Mouse (Mus musculus) neural tube, embryonic 10.5 days (tissue): ENCODE data around the gene Cog5.

Experiments used
- DNase-seq: peaks from one replicate; pipeline ENCODE4 v3.0.0-alpha.2; 2017; ENCODE audit warnings: low spot score; ENCODE audit errors: extremely low spot score

The Cog5 gene

GRCm38 (mm10) chr12:31819096-31819495 lies 164.4 kb downstream of the Cog5 start:
- no peak for DNase-seq

- no peak for DNase-seq
Measured at GRCm38 (mm10) chr12:31819520-31819919, 164.9 kb downstream of the Cog5 start.

- no peak for DNase-seq
Measured at GRCm38 (mm10) chr12:31823671-31824070, 169.0 kb downstream of the Cog5 start.

GRCm38 (mm10) chr12:31824831-31825230 lies 170.2 kb downstream of the Cog5 start:
- no peak for DNase-seq

- DNase-seq: no peak
Measured at GRCm38 (mm10) chr12:31825821-31826220, 171.2 kb downstream of the Cog5 start.

- DNase-seq: no peak
Measured at GRCm38 (mm10) chr12:31826476-31826875, 171.8 kb downstream of the Cog5 start.

GRCm38 (mm10) chr12:31835480-31835879 lies 180.8 kb downstream of the Cog5 start:
- DNase-seq: no peak

GRCm38 (mm10) chr12:31836211-31836610 lies 181.5 kb downstream of the Cog5 start:
- no peak for DNase-seq

- DNase-seq: no peak
Measured at GRCm38 (mm10) chr12:31838521-31838920, 183.9 kb downstream of the Cog5 start.

- DNase-seq: no peak
Measured at GRCm38 (mm10) chr12:31839249-31839648, 184.6 kb downstream of the Cog5 start.

- no peak for DNase-seq
Measured at GRCm38 (mm10) chr12:31846077-31846476, 191.4 kb downstream of the Cog5 start.

GRCm38 (mm10) chr12:31848630-31849415 lies 194.2 kb downstream of the Cog5 start:
- DNase-seq: no peak

GRCm38 (mm10) chr12:31849601-31850000 lies 194.9 kb downstream of the Cog5 start:
- DNase-seq: no peak

GRCm38 (mm10) chr12:31854039-31854438 lies 199.4 kb downstream of the Cog5 start:
- DNase-seq: no peak

- no peak for DNase-seq
Measured at GRCm38 (mm10) chr12:31854817-31855216, 200.1 kb downstream of the Cog5 start.

- no peak for DNase-seq
Measured at GRCm38 (mm10) chr12:31857784-31858183, 203.1 kb downstream of the Cog5 start.

GRCm38 (mm10) chr12:31862668-31863538 lies 208.2 kb downstream of the Cog5 start:
- no peak for DNase-seq

- DNase-seq: no peak
Measured at GRCm38 (mm10) chr12:31876775-31877174, 222.1 kb downstream of the Cog5 start.

GRCm38 (mm10) chr12:31882736-31883135 lies 228.1 kb downstream of the Cog5 start:
- no peak for DNase-seq

- no peak for DNase-seq
Measured at GRCm38 (mm10) chr12:31884365-31884764, 229.7 kb downstream of the Cog5 start.

- DNase-seq: no peak
Measured at GRCm38 (mm10) chr12:31885084-31885483, 230.4 kb downstream of the Cog5 start.

GRCm38 (mm10) chr12:31885844-31886606 lies 231.4 kb downstream of the Cog5 start:
- DNase-seq: no peak
